Mouse (Mus musculus) MEL-GATA-1-ER (cell line): ENCODE measurements around the gene Higd1a.

Source experiments
- DNase-seq: peaks from one replicate; pipeline ENCODE4 v3.0.0-alpha.2; 2012; ENCODE audit warnings: low read depth; ENCODE audit errors: extremely low read depth

The Higd1a gene

GRCm38 (mm10) chr9:121798887-121799520, 59.2 kb downstream of the Higd1a start:
- DNase-seq, result no peak
